Mouse (Mus musculus) cerebellum, adult 2 months (tissue): Measurements from ENCODE around the gene Sdk2. TPM values are rescaled to one million over a fixed set of nuclear protein-coding genes. Genes with fewer than 3 reads are reported as not detected.

Experiments
- DNase-seq, 2 experiments: peaks; one replicate each; pipeline ENCODE4 v3.0.0; 2021
- H3K27ac ChIP-seq: fragments of 200-500 bp; 2 replicates; pipeline ENCODE4 v1.5.1; 2012; ENCODE audit warnings: low read length, control low read depth, inconsistent platforms; ENCODE audit not compliant: insufficient read depth
- H3K27me3 ChIP-seq: fragments of 200-500 bp; 2 replicates; pipeline ENCODE4 v1.6.1; 2012; ENCODE audit warnings: inconsistent platforms, mild to moderate bottlenecking, low read length, moderate library complexity; ENCODE audit not compliant: control insufficient read depth, insufficient read depth
- H3K4me1 ChIP-seq: fragments of 200-500 bp; 2 replicates; pipeline ENCODE4 v1.6.1; 2011; ENCODE audit warnings: low read length; ENCODE audit not compliant: control insufficient read depth, insufficient read depth
- H3K4me3 ChIP-seq: fragments of 200-500 bp; replicated peaks from 2 replicates; pipeline ENCODE3; 2011; ENCODE audit warnings: mild to moderate bottlenecking, low read depth, low read length, control low read depth; ENCODE audit not compliant: insufficient read depth
- CTCF ChIP-seq: fragments of 200-500 bp; IDR thresholded peaks from 2 replicates; pipeline ENCODE4 v1.5.1; 2011; ENCODE audit warnings: low read depth, mild to moderate bottlenecking, control low read depth, low read length, moderate library complexity, borderline replicate concordance; ENCODE audit not compliant: insufficient read depth
- POLR2A ChIP-seq: fragments of 200-500 bp; IDR thresholded peaks from 2 replicates; pipeline ENCODE4 v1.6.1; 2011; ENCODE audit warnings: low read length, control low read depth, borderline replicate concordance; ENCODE audit not compliant: insufficient read depth
- WGBS: fragments of 180-500 bp; shearing (Covaris S2); methylation state at CpG from one replicate; pipeline ENCODE4 v1.1.7; 2018; 5-methylcytosine and 5-hydroxymethylcytosine counted together
- polyA plus RNA-seq: library from polyadenylated mRNA; depleted of rRNA; stranded (reverse); fragments of >200 nt; gene quantifications from 2 replicates; pipeline ENCODE4 v1.2.3, GENCODE M21; 2012

Sdk2 gene
- polyA plus RNA-seq, 1 experiment: 3.1 TPM

- WGBS: 33% methylated on average over 1 of the region's 1 CpGs
- TF ChIP-seq POLR2A: no peak
- no peak for TF ChIP-seq CTCF
- no peak for DNase-seq
- Histone ChIP-seq H3K4me1 (no peaks in the 10 kb centered on the region), H3K27ac (no peak overlapping the region), H3K27me3 (no peaks in the 10 kb centered on the region; the same call in 1 of the 2 replicates), H3K4me3 (no peak overlapping the region)
Measured at GRCm38 (mm10) chr11:114023965-114024364, 42.9 kb downstream of the Sdk2 start.

GRCm38 (mm10) chr11:114022166-114022565 is 44.7 kb downstream of the Sdk2 start:
- DNase-seq: no peak
- 77% methylated on average over 4 of the region's 4 CpGs for WGBS
- H3K27me3 ChIP-seq: no peaks in the 10 kb centered on the region; the same call in 1 of the 2 replicates
- no peaks in the 10 kb centered on the region for H3K4me1 ChIP-seq
- TF ChIP-seq POLR2A: no peak
- TF ChIP-seq CTCF: no peak
- H3K27ac ChIP-seq: no peak overlapping the region
- no peak overlapping the region for H3K4me3 ChIP-seq

- 34% methylated on average over 11 of the region's 11 CpGs for WGBS
- Histone ChIP-seq H3K4me3 (no peak overlapping the region), H3K27ac (no peak overlapping the region), H3K4me1 (no peaks in the 10 kb centered on the region), H3K27me3 (no peaks in the 10 kb centered on the region; the same call in 1 of the 2 replicates)
- no peak for DNase-seq
- TF ChIP-seq POLR2A: no peak
- no peak for TF ChIP-seq CTCF
Measured at GRCm38 (mm10) chr11:114019087-114019486, 47.8 kb downstream of the Sdk2 start.

- H3K27ac ChIP-seq: no peak overlapping the region
- H3K27me3 ChIP-seq: peaks cover 2% of the 10 kb centered on the region; the same call in 1 of the 2 replicates
- H3K4me1 ChIP-seq: no peaks in the 10 kb centered on the region
- no peak for DNase-seq
- no peak for TF ChIP-seq POLR2A
- no peak for TF ChIP-seq CTCF
- 34% methylated on average over 14 of the region's 14 CpGs for WGBS
- H3K4me3 ChIP-seq: no peak overlapping the region
Measured at GRCm38 (mm10) chr11:114016889-114017392, 49.9 kb downstream of the Sdk2 start.

GRCm38 (mm10) chr11:114016108-114016888 is 50.5 kb downstream of the Sdk2 start:
- H3K4me3 ChIP-seq: no peak overlapping the region
- WGBS: 24% methylated on average over 15 of the region's 15 CpGs
- no peak overlapping the region for H3K27ac ChIP-seq
- H3K4me1 ChIP-seq: no peaks in the 10 kb centered on the region
- H3K27me3 ChIP-seq: peaks cover 2% of the 10 kb centered on the region; the same call in 1 of the 2 replicates
- TF ChIP-seq POLR2A: no peak
- no peak for TF ChIP-seq CTCF
- no peak for DNase-seq

- Histone ChIP-seq H3K4me1 (no peaks in the 10 kb centered on the region), H3K27me3 (peaks cover 2% of the 10 kb centered on the region; the same call in 1 of the 2 replicates), H3K27ac (no peak overlapping the region), H3K4me3 (no peak overlapping the region)
- TF ChIP-seq POLR2A (no peak), CTCF (no peak)
- no peak for DNase-seq
- WGBS: 79% methylated on average over 9 of the region's 9 CpGs
Measured at GRCm38 (mm10) chr11:114011523-114011922, 55.3 kb downstream of the Sdk2 start.

GRCm38 (mm10) chr11:114005879-114006278 is 61.0 kb downstream of the Sdk2 start:
- DNase-seq: no peak
- TF ChIP-seq CTCF (no peak), POLR2A (no peak)
- Histone ChIP-seq H3K4me3 (no peak overlapping the region), H3K27ac (no peak overlapping the region), H3K27me3 (peaks cover 2% of the 10 kb centered on the region; the same call in 1 of the 2 replicates), H3K4me1 (0 out of 2 replicates have a peak, but pooled peaks cover 2% of the 10 kb centered on the region)
- 37% methylated on average over 12 of the region's 12 CpGs for WGBS

GRCm38 (mm10) chr11:114004651-114005050 is 62.2 kb downstream of the Sdk2 start:
- DNase-seq: peak in 1 of 2 experiments; percentile 32
- Histone ChIP-seq H3K27me3 (peaks cover 2% of the 10 kb centered on the region; the same call in 1 of the 2 replicates), H3K4me1 (0 out of 2 replicates have a peak, but pooled peaks cover 2% of the 10 kb centered on the region), H3K27ac (no peak overlapping the region), H3K4me3 (no peak overlapping the region)
- no peak for TF ChIP-seq POLR2A
- no peak for TF ChIP-seq CTCF
- 19% methylated on average over 7 of the region's 7 CpGs for WGBS
